Mouse (Mus musculus) liver, postnatal 0 days (tissue): ENCODE results near the gene Acsl1. TPM values are rescaled to one million over a fixed set of nuclear protein-coding genes. Genes with fewer than 3 reads are reported as not detected.
A peak's percentile ranks its signal among the peaks of the same experiment; 100 is the strongest.

Experiments used
- ATAC-seq: fragments of 200-750 bp; cut with Nextera tagmentation; 2 replicates; pipeline ENCODE4 v1.8.0; 2017; ENCODE audit warnings: mild to moderate bottlenecking, moderate library complexity
- DNase-seq: peaks from one replicate; pipeline ENCODE4 v3.0.0-alpha.2; 2016
- H3K27ac ChIP-seq: fragments of 300-500 bp; sonication (generic); 2 replicates; pipeline ENCODE4 v1.5.1; 2014; ENCODE audit warnings: antibody characterized with exemption, moderate library complexity, mild to moderate bottlenecking, low read depth
- H3K27me3 ChIP-seq: fragments of 300-500 bp; sonication (generic); 2 replicates; pipeline ENCODE4 v1.6.1; 2014; ENCODE audit warnings: low read length, control low read depth, mixed read lengths; ENCODE audit not compliant: insufficient read depth
- H3K36me3 ChIP-seq: fragments of 300-500 bp; sonication (generic); replicated peaks from 2 replicates; pipeline ENCODE4 v1.6.1; 2014; ENCODE audit warnings: mild to moderate bottlenecking, control low read depth, low read length, moderate library complexity, mixed read lengths; ENCODE audit not compliant: insufficient read depth
- H3K4me1 ChIP-seq: fragments of 300-500 bp; sonication (generic); 2 replicates; pipeline ENCODE4 v1.6.1; 2014; ENCODE audit warnings: antibody characterized with exemption, mild to moderate bottlenecking, control low read depth; ENCODE audit not compliant: insufficient read depth
- H3K4me2 ChIP-seq: fragments of 300-500 bp; sonication (generic); 2 replicates; pipeline ENCODE4 v1.6.1; 2014; ENCODE audit warnings: low read depth, mild to moderate bottlenecking, low read length, moderate library complexity, mixed read lengths
- H3K4me3 ChIP-seq: fragments of 300-500 bp; sonication (generic); 2 replicates; pipeline ENCODE4 v1.5.1; 2014; ENCODE audit warnings: low read depth, low read length
- H3K9ac ChIP-seq: fragments of 300-500 bp; sonication (generic); replicated peaks from 2 replicates; pipeline ENCODE4 v1.6.1; 2014; ENCODE audit warnings: mild to moderate bottlenecking, moderate library complexity
- H3K9me3 ChIP-seq: fragments of 300-500 bp; sonication (generic); 2 replicates; pipeline ENCODE4 v1.6.1; 2016; ENCODE audit warnings: mild to moderate bottlenecking, control low read depth, low read length, mixed read lengths
- CTCF ChIP-seq: sonication (generic); IDR thresholded peaks from 2 replicates; pipeline ENCODE4 v1.5.1; 2016; ENCODE audit warnings: antibody characterized with exemption, low read depth
- EP300 ChIP-seq: IDR thresholded peaks from 2 replicates; pipeline ENCODE4 v1.6.1; 2016; ENCODE audit warnings: antibody characterized with exemption, low read depth, mild to moderate bottlenecking
- WGBS: fragments of 180-500 bp; shearing (Covaris S2); extraction: QIAGEN DNeasy Blood & Tissue Kit; methylation state at CpG from one replicate; pipeline ENCODE4 v1.1.7; 2014; ENCODE audit not compliant: insufficient replicate concordance; 5-methylcytosine and 5-hydroxymethylcytosine counted together
- polyA plus RNA-seq: library from polyadenylated mRNA; unstranded; fragments of >200 nt; fragmentation: Nextera tagmentation; extraction: Ambion mirVana; gene quantifications from 2 replicates; pipeline ENCODE4 v1.2.1, GENCODE M21; 2015

The Acsl1 gene
- polyA plus RNA-seq, 1 experiment from 2014 or later, result 466 TPM

- Histone ChIP-seq H3K36me3 (peaks cover 91% of the 10 kb centered on the region), H3K4me3 (no peak overlapping the region), H3K4me1 (peaks cover 7% of the 10 kb centered on the region), H3K27me3 (no peaks in the 10 kb centered on the region), H3K9me3 (no peaks in the 10 kb centered on the region), H3K27ac (no peak overlapping the region), H3K4me2 (no peak overlapping the region), H3K9ac (no peak overlapping the region)
- 83% methylated on average over 8 of the region's 8 CpGs for WGBS
- no peak for ATAC-seq
- TF ChIP-seq EP300 (no peak), CTCF (no peak)
- DNase-seq, result no peak
Measured at GRCm38 (mm10) chr8:46526098-46526497, 55.3 kb downstream of the Acsl1 start.

GRCm38 (mm10) chr8:46526821-46527220 lies 56.0 kb downstream of the Acsl1 start:
- no peaks in the 10 kb centered on the region for H3K9me3 ChIP-seq
- no peak overlapping the region for H3K9ac ChIP-seq
- no peak overlapping the region for H3K4me2 ChIP-seq
- peaks cover 6% of the 10 kb centered on the region; the same call in 1 of the 2 replicates for H3K4me1 ChIP-seq
- H3K4me3 ChIP-seq, result no peak overlapping the region
- H3K27me3 ChIP-seq, result no peaks in the 10 kb centered on the region
- peaks cover 91% of the 10 kb centered on the region for H3K36me3 ChIP-seq
- 69% methylated on average over 10 of the region's 10 CpGs for WGBS
- DNase-seq (peak; percentile 62), ATAC-seq (no peak)
- no peak overlapping the region for H3K27ac ChIP-seq
- no peak for TF ChIP-seq CTCF
- no peak for TF ChIP-seq EP300

GRCm38 (mm10) chr8:46529508-46529907 lies 58.7 kb downstream of the Acsl1 start:
- 62% methylated on average over 4 of the region's 4 CpGs for WGBS
- Histone ChIP-seq H3K9me3 (no peaks in the 10 kb centered on the region), H3K9ac (no peak overlapping the region), H3K4me2 (no peak overlapping the region), H3K27ac (no peak overlapping the region), H3K27me3 (no peaks in the 10 kb centered on the region), H3K4me3 (no peak overlapping the region), H3K36me3 (peaks cover 91% of the 10 kb centered on the region), H3K4me1 (peaks cover 2% of the 10 kb centered on the region; the same call in 1 of the 2 replicates)
- TF ChIP-seq EP300 (no peak), CTCF (no peak)
- DNase-seq (peak; percentile 55), ATAC-seq (peak; percentile 82)

GRCm38 (mm10) chr8:46530541-46530940 lies 59.7 kb downstream of the Acsl1 start:
- Histone ChIP-seq H3K4me2 (no peak overlapping the region), H3K9ac (no peak overlapping the region), H3K9me3 (no peaks in the 10 kb centered on the region), H3K4me1 (peaks cover 2% of the 10 kb centered on the region), H3K36me3 (peaks cover 91% of the 10 kb centered on the region), H3K4me3 (no peak overlapping the region), H3K27me3 (no peaks in the 10 kb centered on the region), H3K27ac (peak overlapping the region; percentile 45; the same call in 1 of the 2 replicates)
- 72% methylated on average over 4 of the region's 4 CpGs for WGBS
- no peak for DNase-seq
- TF ChIP-seq EP300, result no peak
- no peak for TF ChIP-seq CTCF
- ATAC-seq, result no peak

GRCm38 (mm10) chr8:46533926-46534325 lies 63.1 kb downstream of the Acsl1 start:
- no peak overlapping the region for H3K9ac ChIP-seq
- DNase-seq, result peak; percentile 46
- H3K36me3 ChIP-seq, result peaks cover 85% of the 10 kb centered on the region
- H3K27ac ChIP-seq, result peak overlapping the region; percentile 9
- no peak overlapping the region for H3K4me2 ChIP-seq
- H3K9me3 ChIP-seq, result no peaks in the 10 kb centered on the region
- H3K4me1 ChIP-seq, result peaks cover 8% of the 10 kb centered on the region
- H3K4me3 ChIP-seq, result no peak overlapping the region
- WGBS, result 65% methylated on average over 7 of the region's 7 CpGs
- no peak for TF ChIP-seq CTCF
- TF ChIP-seq EP300, result no peak
- no peaks in the 10 kb centered on the region for H3K27me3 ChIP-seq
- no peak for ATAC-seq

- Histone ChIP-seq H3K27ac (peak overlapping the region; percentile 84), H3K4me1 (peaks cover 31% of the 10 kb centered on the region), H3K4me2 (peak overlapping the region; percentile 56), H3K27me3 (no peaks in the 10 kb centered on the region), H3K9me3 (no peaks in the 10 kb centered on the region), H3K9ac (peak overlapping the region; percentile 27), H3K36me3 (peaks cover 33% of the 10 kb centered on the region), H3K4me3 (no peak overlapping the region)
- DNase-seq (peak; percentile 73), ATAC-seq (peak; percentile 74)
- WGBS, result 46% methylated on average over 5 of the region's 5 CpGs
- TF ChIP-seq EP300, result peak; percentile 79
- 0 out of 2 replicates have a peak, but pooled peaks have one; percentile 2 for TF ChIP-seq CTCF
Measured at GRCm38 (mm10) chr8:46539701-46540100, 68.9 kb downstream of the Acsl1 start.

GRCm38 (mm10) chr8:46543191-46543590 lies 72.4 kb downstream of the Acsl1 start:
- no peak for TF ChIP-seq EP300
- TF ChIP-seq CTCF, result no peak
- H3K4me2 ChIP-seq, result no peak overlapping the region
- no peaks in the 10 kb centered on the region for H3K27me3 ChIP-seq
- peaks cover 45% of the 10 kb centered on the region for H3K4me1 ChIP-seq
- no peak overlapping the region for H3K9ac ChIP-seq
- no peak overlapping the region for H3K4me3 ChIP-seq
- WGBS, result 82% methylated on average over 7 of the region's 7 CpGs
- ATAC-seq, result no peak
- H3K27ac ChIP-seq, result 0 out of 2 replicates have a peak overlapping the region, but pooled peaks have one; percentile 32
- DNase-seq, result no peak
- H3K36me3 ChIP-seq, result 0 out of 2 replicates have a peak, but pooled peaks cover under 1% of the 10 kb centered on the region
- H3K9me3 ChIP-seq, result no peaks in the 10 kb centered on the region
